Mouse (Mus musculus): ENCODE results near the gene Rgl2. TPM values are rescaled to one million over a fixed set of nuclear protein-coding genes. Genes with fewer than 3 reads are reported as not detected.
"Not testable (repeated sequence)": the region's sequence is repeated elsewhere in the genome, so short reads cannot be mapped to it uniquely, and the experiment has no call there.

Rgl2 gene
- total RNA-seq (2014; fragmentation: Nextera tagmentation) = 42.6 and 49.0 TPM in 2 replicates
- total RNA-seq (2017) = 10.4 and 14.0 TPM in 2 replicates

DNA sequence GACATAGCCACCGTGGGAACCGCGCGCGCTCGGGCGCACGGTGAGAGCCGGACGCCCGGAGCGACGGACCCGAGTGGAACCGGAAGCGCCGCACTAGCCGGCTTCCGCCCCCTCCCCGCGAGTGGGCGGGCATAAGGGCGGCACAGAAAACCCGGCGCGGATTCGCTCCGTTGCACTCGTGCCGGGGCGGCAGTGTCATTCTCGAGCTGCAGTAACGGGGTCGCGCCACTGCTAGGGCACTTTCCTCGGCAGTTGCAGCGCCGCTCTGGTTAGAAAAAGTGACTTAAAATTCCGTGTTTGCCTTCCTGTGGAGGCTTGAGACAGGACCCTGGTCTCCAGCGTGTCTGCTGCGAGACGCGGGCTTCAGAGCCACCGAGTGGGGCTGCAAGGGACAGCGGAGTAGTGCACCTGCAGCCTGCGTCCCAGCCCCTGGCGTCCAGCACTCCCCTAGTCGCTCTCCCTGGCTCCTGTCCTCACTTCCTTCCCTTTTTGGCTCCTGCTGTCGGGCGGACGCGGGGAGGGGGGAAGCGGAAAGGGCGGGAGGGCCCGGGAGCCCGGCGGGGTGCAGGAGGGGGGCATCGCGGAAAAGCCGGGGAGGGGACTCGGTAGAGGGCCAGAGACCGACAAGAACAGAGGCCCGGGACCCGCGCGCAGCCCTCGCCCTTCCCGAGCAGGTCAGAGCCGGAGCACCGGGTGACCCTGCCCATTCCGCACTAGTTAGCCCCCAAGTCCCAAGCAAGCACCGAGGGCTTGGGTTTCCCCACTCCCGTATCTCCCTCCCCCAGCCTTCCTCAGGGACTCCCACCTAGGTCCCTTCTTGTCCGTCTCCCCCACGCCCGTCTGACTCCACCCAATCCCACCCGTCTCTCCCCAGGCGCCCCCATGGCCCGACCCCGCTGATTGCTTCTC lies at the start of gene Rgl2:
Gene Rgl2 (plus strand): TSS at position 173 of the 909 bp plus-strand sequence.
- ATAC-seq (replicated peaks; ENCODE audit: low FRiP score, low TSS enrichment, poor library complexity, severe bottlenecking) = peak; percentile 66

DNA sequence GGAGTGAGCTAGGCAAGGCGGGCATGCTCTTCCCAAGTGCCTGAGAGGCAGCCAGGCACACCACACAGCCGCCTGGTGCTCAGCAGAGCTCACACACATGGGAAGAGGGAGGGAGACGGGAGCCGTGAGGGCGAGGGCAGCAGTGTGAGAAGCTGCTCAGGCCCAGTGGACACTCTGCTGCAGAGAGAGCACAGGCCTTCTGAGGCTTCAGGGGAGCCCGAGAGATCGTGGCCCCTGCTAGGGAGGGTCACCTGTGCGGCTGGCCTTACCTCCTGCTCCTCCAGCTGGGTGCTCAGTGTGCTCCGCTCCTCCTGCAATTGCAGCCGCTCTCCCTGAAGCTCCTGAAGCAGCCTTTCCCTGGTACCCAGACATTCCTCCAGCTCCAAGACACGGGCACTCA lies 45.0 kb upstream of the Rgl2 start:
- ATAC-seq (replicated peaks; ENCODE audit: low FRiP score, low TSS enrichment, poor library complexity, severe bottlenecking) = not testable (repeated sequence)

DNA sequence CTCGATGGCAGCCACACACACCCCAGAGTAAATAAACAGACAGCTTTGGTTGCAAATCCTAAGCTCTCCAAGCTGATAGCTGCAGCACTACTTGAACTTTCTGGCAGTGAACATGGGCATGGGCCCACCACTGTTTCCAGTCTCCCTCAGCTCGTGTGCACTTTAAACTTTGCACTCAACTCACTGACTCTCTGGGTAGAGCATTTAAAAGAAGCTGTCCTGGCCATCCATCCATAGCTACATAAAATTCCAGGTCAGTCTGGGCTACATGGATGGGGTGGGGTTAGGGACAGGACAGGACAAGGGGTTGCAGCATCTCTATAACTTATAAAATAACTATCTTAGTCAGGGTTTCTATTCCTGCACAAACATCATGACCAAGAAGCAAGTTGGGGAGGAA lies 41.5 kb upstream of the Rgl2 start:
- ATAC-seq (replicated peaks; ENCODE audit: low FRiP score, low TSS enrichment, poor library complexity, severe bottlenecking) = not testable (repeated sequence)

DNA sequence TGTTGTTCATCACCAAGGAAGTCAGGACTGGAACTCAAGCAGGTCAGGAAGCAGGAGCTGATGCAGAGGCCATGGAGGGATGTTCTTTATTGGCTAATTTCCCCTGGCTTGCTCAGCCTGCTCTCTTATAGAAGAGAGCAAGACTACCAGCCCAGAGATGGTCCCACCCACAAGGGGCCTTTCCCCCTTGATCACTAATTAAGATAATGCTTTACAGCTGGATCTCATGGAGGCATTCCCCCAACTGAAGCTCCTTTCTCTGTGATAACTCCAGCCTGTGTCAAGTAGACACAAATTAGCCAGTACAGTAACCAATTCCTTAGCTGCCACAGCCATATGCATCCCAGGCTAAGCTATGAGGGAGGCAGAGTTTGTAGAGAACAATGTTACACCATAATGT lies 41.1 kb upstream of the Rgl2 start:
- not testable (repeated sequence) for ATAC-seq (replicated peaks; ENCODE audit: low FRiP score, low TSS enrichment, poor library complexity, severe bottlenecking)

DNA sequence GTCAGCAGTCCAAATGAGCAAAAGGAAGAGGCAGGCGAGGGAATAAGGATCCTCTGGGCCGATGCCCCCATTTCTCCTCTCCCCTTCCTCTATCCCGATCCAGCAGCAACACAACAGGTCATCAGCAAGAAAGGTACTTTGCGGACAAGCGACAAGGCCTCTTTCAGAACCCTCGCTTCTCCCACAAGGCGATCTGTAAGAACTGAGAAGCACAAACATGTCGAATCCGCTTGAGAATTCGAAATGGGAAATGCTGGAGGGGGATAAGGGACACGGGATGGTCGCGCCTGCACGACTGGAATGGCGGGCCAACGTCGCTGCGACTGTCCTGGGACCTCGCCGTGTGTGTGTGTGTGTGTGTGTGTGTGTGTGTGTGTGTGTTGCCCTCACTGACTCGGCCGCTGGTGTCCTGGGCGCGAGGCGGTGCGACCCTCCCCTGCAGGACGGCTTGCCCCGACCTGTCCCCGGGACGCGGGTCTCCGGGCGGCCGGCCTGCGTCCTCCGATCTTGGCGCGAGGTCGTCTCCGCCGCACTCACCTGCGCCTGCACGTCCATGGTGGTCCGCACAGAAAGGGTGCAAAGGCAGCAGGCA lies 39.3 kb upstream of the Rgl2 start:
- not testable (repeated sequence) for ATAC-seq (replicated peaks; ENCODE audit: low FRiP score, low TSS enrichment, poor library complexity, severe bottlenecking)

DNA sequence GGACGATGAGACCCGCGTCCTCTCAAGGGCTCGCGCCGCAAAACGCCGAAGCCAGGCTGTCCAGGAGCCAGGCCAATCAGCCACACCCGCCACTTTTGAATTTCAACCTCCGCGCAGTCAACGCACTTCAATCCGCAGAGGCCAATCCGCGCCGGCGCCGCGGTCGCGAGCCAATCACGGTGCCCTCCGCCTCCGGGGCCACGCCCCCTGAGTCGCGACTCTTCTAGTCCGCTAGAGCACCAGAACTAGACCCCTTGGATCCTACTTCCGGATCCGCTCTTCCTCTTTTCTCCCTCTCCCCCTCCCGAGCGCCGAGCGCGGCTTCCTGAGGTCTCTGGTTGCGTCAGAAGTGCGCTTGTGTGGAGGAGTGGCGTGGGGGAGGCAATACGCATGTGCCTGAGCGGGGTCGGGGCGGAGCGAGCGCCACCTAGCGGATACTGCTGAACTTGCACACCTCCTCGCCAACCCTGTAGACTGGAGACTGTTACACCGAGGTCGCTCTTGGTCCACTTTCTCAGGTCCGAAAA lies 38.7 kb upstream of the Rgl2 start, which contains the start of gene Kifc1:
Gene Kifc1 (minus strand): TSS at position 129 of the 527 bp plus-strand sequence.
- ATAC-seq (replicated peaks; ENCODE audit: low FRiP score, low TSS enrichment, poor library complexity, severe bottlenecking) = peak; percentile 98

DNA sequence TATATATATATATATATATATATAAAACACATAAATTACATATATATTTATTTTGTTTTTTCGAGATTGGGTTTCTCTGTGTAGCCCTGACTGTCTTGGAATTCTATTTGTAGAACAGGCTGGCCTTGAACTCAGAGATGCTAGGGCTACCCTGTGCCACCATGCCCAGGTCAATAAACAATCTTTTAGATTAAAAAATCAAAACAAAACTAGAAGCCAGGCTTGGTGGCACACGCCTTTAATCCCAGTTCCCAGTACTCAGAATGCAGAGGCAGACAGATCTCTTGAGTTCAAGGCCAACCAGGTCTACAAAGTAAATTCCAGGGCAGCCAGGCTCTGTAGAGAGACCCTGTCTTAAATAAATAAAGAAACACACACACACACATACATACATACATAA lies 38.0 kb upstream of the Rgl2 start:
- ATAC-seq (replicated peaks; ENCODE audit: low FRiP score, low TSS enrichment, poor library complexity, severe bottlenecking) = no peak

DNA sequence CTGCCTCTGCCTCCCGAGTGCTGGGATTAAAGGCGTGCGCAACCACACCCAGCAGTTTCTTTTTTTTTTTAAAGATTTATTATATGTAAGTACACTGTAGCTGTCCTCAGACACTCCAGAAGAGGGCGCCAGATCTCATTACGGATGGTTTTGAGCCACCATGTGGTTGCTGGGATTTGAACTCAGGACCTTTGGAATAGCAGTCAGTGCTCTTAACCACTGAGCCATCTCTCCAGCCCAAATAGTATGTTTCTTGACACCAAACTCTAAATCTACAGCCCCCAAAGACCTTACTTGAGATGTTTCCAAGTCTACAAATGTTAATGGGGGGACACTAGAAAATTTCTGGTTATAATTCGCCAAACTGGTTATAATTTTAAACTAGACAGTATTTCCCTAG lies 37.5 kb upstream of the Rgl2 start:
- not testable (repeated sequence) for ATAC-seq (replicated peaks; ENCODE audit: low FRiP score, low TSS enrichment, poor library complexity, severe bottlenecking)

DNA sequence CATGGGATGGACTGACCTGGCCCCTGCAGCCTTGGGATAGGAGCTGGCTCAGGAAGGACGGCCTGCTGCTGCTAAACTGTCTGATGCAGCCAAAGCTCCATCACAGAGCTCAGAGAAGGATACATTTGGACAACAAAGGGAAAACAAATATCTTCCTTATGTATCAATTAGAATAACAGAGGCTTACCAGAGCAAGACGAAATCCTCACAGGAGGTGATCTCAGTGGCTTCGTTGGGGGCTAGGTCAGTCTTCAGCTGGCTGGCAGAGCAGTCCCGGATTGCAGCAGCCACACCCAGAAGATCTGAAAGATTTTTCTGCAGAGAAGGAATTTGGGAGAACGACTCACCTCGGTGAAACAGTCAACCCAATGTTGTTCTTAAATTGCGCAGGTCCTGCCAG lies 36.9 kb upstream of the Rgl2 start:
- no peak for ATAC-seq (replicated peaks; ENCODE audit: low FRiP score, low TSS enrichment, poor library complexity, severe bottlenecking)

DNA sequence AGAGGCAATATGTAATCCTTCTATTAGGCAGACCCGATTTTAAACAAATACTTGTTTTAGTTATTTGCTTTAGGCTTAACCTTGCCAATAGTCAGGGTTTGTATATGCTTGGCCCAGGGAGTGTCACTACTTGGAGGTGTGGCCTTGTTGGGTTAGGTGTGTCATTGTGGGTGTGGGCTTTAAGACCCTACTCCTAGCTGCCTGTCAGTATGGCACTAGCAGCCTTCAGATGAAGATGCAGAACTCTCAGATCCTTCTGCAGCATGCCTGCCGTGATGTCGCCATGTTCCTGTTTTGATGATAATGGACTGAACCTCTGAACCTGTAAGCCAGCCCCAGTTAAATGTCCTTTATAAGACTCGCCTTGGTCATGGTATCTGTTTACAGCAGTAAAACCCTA lies 36.3 kb upstream of the Rgl2 start:
- not testable (repeated sequence) for ATAC-seq (replicated peaks; ENCODE audit: low FRiP score, low TSS enrichment, poor library complexity, severe bottlenecking)

DNA sequence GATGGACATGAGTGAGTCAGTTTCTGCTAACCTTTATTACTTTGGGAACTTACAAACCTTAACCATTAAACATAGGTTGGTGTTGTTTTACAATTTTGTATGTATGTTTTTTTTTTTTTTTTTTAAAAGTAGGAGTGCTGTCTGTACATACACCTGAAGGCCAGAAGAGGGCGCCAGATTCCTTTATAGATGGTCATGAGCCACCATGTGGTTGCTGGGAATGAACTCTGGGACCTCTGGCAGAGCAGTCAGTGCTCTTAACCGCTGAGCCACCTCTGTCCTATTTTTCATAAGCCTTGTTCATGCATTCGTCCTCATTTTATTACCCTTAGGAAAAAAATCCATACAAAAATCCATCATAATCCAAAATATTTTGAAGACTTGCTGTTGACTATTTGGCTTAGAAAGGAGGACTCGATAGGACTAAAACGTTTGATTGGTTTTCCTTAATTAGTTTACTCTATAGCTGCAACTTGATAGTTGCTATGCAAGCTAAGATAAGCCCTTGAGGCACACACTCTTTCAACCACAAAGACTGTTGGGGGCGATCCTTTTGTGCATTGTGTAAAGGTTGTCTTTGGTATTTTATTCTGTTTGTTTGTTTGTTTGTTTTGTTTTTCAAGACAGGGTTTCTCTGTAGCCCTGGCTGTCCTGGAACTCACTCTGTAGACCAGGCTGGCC lies 32.1 kb upstream of the Rgl2 start:
- peak; percentile 61 for ATAC-seq (replicated peaks; ENCODE audit: low FRiP score, low TSS enrichment, poor library complexity, severe bottlenecking)

DNA sequence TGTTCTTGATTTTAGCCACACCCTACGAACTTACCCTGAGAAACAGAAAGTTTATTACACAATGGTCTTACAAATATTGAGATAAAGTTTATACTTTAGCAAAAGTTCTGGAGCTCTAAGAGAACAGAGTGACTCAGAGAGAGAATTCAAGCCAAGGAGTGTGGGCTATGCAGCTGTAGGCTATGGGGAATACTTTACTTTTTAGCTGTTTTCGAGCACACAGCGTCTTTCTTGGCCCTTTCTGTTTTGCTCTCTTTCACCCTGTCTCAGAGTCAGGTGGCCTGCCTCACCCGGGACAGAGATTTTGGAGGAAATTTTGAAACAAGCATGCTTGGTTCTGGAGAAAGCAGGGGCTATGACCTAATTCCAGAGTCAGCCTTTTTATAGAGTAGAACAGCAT lies 31.1 kb upstream of the Rgl2 start:
- ATAC-seq (replicated peaks; ENCODE audit: low FRiP score, low TSS enrichment, poor library complexity, severe bottlenecking) = not testable (repeated sequence)

DNA sequence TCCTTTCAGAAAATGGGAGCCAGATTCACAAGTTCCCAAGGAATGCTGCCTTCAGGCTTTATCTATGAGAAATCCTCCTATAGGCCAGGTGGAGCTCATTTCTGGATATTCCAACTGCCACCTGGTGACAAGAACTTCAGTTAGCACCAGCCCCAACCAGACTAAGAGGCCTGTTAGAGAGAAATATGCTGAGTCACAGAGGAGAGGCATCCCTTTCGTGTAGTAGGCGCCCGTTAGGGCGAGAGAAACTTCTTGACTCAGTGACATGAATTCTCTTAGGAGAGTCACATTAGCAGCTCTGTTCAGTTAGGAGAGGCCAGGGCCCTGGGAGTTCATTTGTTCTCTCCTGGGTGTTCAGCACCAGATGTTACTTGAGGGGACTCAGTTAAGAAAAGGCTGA lies 29.7 kb upstream of the Rgl2 start:
- peak; percentile 68 for ATAC-seq (replicated peaks; ENCODE audit: low FRiP score, low TSS enrichment, poor library complexity, severe bottlenecking)

DNA sequence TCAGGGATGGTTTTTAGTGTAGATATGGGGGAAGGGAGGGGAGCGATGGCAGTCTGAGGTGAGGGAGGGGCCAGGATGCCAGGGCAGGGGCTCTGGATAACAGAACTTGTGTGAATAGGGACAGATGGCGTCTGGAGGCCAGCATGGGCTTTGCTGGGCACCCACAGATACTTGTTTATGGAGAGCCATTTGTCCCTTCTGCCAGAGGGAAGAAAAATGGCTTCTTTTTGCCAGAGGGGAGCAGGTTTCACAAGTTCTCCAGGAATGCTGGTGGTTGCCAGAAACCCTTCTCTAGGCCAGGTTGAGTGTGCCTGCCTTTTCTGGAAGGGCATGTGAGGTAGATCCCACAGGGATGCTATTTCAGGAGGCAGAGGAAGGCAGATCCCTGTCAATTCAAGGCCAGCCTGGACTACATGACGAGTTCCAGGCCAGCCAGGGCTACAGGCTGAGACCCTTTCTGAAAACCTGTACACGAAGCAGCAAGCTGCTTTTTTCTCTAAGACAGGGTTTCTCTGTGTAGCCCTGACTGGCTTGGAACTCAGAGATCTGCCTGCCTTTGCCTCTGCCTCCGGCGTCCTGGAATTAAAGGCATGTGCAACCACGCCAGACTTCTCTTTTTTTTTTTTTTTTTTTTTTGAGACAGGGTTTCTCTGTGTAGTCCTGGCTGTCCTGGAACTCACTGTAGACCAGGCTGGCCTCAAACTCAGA lies 28.9 kb upstream of the Rgl2 start:
- ATAC-seq (replicated peaks; ENCODE audit: low FRiP score, low TSS enrichment, poor library complexity, severe bottlenecking) = no peak

DNA sequence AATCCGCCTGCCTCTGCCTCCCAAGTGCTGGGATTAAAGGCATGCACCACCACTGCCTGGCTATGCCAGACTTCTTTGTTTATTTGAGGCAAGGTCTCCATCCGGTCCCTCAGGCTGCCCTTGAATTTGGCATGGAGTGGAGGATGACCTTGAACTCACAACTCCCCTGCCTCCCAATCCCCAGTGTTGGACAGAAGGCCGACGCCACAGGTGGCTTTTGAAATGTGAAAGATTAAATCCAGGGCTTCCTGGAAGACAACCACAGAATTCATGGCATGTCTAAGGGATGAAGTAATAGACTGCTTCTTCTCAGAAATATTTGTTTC lies 28.4 kb upstream of the Rgl2 start:
- no peak for ATAC-seq (replicated peaks; ENCODE audit: low FRiP score, low TSS enrichment, poor library complexity, severe bottlenecking)

DNA sequence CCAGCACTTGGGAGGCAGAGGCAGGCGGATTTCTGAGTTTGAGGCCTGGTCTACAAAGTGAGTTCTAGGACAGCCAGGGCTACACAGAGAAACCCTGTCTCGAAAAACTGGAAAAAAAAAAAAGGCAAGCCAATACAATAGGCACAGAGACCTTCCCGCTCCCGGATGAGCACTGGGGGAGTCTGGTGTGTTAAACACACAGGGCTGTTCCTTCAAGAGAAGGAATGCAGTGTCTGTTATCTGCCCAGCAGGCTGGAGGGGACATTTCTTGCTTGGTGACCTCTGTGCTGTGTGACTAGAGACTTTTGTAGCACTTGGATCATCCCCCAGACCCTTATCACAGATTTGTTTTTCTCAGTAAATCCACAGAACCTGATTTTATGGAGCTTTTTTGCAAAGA lies 27.7 kb upstream of the Rgl2 start:
- ATAC-seq (replicated peaks; ENCODE audit: low FRiP score, low TSS enrichment, poor library complexity, severe bottlenecking) = no peak

DNA sequence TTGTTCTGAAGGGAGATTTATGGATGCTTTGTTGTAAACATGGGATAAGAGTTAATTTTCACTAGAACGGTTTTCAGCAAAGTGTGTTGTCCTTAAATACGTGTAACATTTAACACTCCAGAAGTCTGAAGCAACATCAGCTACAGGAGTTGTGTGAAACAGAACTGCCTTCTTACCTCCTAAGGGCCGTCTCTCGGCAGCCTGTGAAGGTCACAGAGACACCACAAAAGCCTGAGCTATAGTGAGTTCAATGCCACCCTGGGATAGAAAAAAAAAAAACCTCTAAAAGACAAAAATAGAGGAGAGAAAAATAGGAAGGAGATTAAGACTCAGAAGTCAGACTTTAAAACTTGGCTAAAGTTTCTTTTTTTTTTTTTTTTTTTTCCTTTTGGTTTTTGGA lies 27.3 kb upstream of the Rgl2 start:
- ATAC-seq (replicated peaks; ENCODE audit: low FRiP score, low TSS enrichment, poor library complexity, severe bottlenecking) = no peak

DNA sequence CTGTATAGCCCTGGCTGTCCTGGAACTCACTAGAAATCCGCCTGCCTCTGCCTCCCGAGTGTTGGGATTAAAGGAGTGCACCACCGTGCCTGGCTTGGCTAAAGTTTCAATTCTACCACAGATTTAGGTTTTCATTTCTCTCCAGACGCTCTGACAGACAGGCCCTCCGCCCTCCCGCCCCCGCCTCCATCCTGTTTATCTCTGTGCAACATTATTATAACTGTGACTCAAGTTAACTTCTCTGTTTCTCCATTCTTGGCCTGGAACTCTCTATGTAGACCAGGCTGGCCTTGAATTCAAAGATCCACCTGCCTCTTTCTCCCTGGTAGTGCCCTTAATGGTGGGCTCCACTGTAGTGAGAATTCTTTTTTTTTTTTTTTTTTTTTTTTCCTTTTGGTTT lies 26.9 kb upstream of the Rgl2 start:
- ATAC-seq (replicated peaks; ENCODE audit: low FRiP score, low TSS enrichment, poor library complexity, severe bottlenecking) = no peak

DNA sequence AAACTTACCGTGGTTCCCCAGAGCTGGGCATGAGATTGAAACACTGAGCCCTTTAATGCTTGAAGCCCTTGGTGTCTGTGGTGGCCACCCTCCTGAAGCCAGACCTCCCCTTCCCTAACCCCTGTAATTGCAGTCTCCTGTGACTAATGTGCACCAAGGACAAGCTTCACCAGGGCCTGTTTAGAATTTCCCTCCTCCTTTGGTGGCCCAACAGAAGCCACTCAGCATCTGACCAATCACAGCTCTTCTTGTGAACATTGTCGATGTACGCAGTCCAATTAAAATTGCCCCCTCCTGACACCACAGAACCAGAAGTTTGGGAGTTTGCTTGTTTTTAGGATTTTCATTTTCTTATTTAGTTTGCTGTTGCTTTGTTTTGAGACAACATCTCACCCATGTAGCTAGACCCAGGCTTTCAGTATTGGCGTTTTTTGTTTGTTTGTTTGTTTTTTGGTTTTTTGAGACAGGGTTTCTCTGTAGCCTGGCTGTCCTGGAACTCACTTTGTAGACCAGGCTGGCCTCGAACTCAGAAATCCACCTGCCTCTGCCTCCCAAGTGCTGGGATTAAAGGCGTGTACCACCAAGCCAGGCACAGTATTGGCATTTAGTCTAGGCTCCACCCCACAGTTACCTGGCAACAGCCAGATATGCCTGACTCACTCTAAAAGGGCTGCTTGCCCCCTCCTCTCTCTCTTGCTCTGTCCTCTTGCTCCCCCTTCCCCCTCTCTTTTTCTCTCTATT lies 25.3 kb upstream of the Rgl2 start:
- not testable (repeated sequence) for ATAC-seq (replicated peaks; ENCODE audit: low FRiP score, low TSS enrichment, poor library complexity, severe bottlenecking)
